Comparison of ENCODE assay signal across 22 mouse cellular contexts in genomic region chr10:70033856-70034255, GRCm38 (mm10).
DNase-seq lines count a peak whose midpoint lies in the region; ATAC-seq and TF ChIP-seq lines count a peak whose summit lies in the region.
"Had no signal": no experiment of that assay in that cellular context is flagged by ENCODE, and none has a peak within 500 bp of the region (broad histone marks: within the 10 kb centered on the region; RNA-seq: fewer than 3 reads in every experiment).

No protein-coding gene starts in this region.

- H3K27me3 ChIP-seq in kidney, postnatal 0 days (ENCODE audit: insufficient read depth, low read length) = no peaks in the 10 kb centered on the region
- no peaks in the 10 kb centered on the region for H3K27me3 ChIP-seq in embryonic facial prominence, embryonic 14.5 days (replicated peaks; ENCODE audit: control insufficient read depth, insufficient read depth, low read length)
- no peaks in the 10 kb centered on the region for H3K27me3 ChIP-seq in limb, embryonic 14.5 days (ENCODE audit: control insufficient read depth, insufficient read depth, low read length)
- H3K27me3 ChIP-seq: embryonic facial prominence, embryonic 12.5 days; forebrain, embryonic 13.5 days; heart, embryonic 12.5 days; intestine, embryonic 15.5 days had no signal

- ATAC-seq in kidney, postnatal 0 days (replicated peaks; ENCODE audit: low FRiP score, low read depth) = no peak
- ATAC-seq in embryonic facial prominence, embryonic 14.5 days (ENCODE audit: low read depth) = peak; percentile 60; the same call in 1 of the 2 replicates
- ATAC-seq in limb, embryonic 14.5 days (ENCODE audit: low FRiP score, low read depth) = peak; percentile 78
- ATAC-seq: forebrain, embryonic 13.5 days; forebrain, postnatal 0 days; intestine, embryonic 15.5 days had no signal

- H3K36me3 ChIP-seq in kidney, postnatal 0 days (ENCODE audit: insufficient read depth, low read length) = no peaks in the 10 kb centered on the region
- no peaks in the 10 kb centered on the region for H3K36me3 ChIP-seq in embryonic facial prominence, embryonic 14.5 days (ENCODE audit: control insufficient read depth, insufficient read depth, low read length)
- no peaks in the 10 kb centered on the region for H3K36me3 ChIP-seq in limb, embryonic 14.5 days (ENCODE audit: control insufficient read depth, insufficient read depth, low read length)
- H3K36me3 ChIP-seq: embryonic facial prominence, embryonic 12.5 days; heart, embryonic 12.5 days; hindbrain, embryonic 10.5 days; intestine, embryonic 15.5 days had no signal

- no peak overlapping the region for H3K9ac ChIP-seq in kidney, postnatal 0 days (ENCODE audit: low read depth, low read length)
- no peak overlapping the region for H3K9ac ChIP-seq in embryonic facial prominence, embryonic 14.5 days (ENCODE audit: low read depth, low read length)
- no peak overlapping the region for H3K9ac ChIP-seq in limb, embryonic 14.5 days (ENCODE audit: low read depth, low read length, severe bottlenecking)
- H3K9ac ChIP-seq: embryonic facial prominence, embryonic 12.5 days; forebrain, embryonic 13.5 days; forebrain, postnatal 0 days; heart, embryonic 12.5 days; hindbrain, embryonic 14.5 days; intestine, embryonic 15.5 days had no signal

- H3K4me3 ChIP-seq in kidney, postnatal 0 days (replicated peaks; ENCODE audit: low read depth, low read length) = no peak overlapping the region
- H3K4me3 ChIP-seq in embryonic facial prominence, embryonic 14.5 days (ENCODE audit: low read depth, low read length) = no peak overlapping the region
- no peak overlapping the region for H3K4me3 ChIP-seq in limb, embryonic 14.5 days (replicated peaks; ENCODE audit: low read length)
- H3K4me3 ChIP-seq: embryonic facial prominence, embryonic 12.5 days; forebrain, embryonic 13.5 days; heart, adult 2 months; heart, embryonic 12.5 days; hindbrain, embryonic 10.5 days; intestine, embryonic 15.5 days had no signal

- no peak overlapping the region for H3K27ac ChIP-seq in kidney, postnatal 0 days
- no peak overlapping the region for H3K27ac ChIP-seq in embryonic facial prominence, embryonic 14.5 days (replicated peaks; ENCODE audit: low read depth, low read length)
- peak overlapping the region; percentile 50 for H3K27ac ChIP-seq in limb, embryonic 14.5 days (replicated peaks; ENCODE audit: low read depth, low read length)
- H3K27ac ChIP-seq: embryonic facial prominence, embryonic 12.5 days; forebrain, embryonic 13.5 days; heart, adult 2 months; hindbrain, embryonic 10.5 days; hindbrain, embryonic 14.5 days; intestine, embryonic 15.5 days had no signal

- no peak overlapping the region for H3K4me2 ChIP-seq in kidney, postnatal 0 days (ENCODE audit: low read length)
- no peak overlapping the region for H3K4me2 ChIP-seq in embryonic facial prominence, embryonic 14.5 days (ENCODE audit: low read depth, low read length)
- H3K4me2 ChIP-seq in limb, embryonic 14.5 days (replicated peaks; ENCODE audit: low read depth, low read length, severe bottlenecking) = no peak overlapping the region
- H3K4me2 ChIP-seq: embryonic facial prominence, embryonic 12.5 days; forebrain, embryonic 13.5 days; heart, embryonic 12.5 days; hindbrain, embryonic 14.5 days; intestine, embryonic 15.5 days had no signal

- no peak for TF ChIP-seq CTCF in kidney, postnatal 0 days (IDR thresholded peaks at IDR 0.05; ENCODE audit: low read depth)

- no peak for TF ChIP-seq POLR2A in limb, embryonic 14.5 days (IDR thresholded peaks at IDR 0.05; ENCODE audit: borderline replicate concordance, extremely low read depth, insufficient read depth, insufficient read length)

- no peaks in the 10 kb centered on the region for H3K9me3 ChIP-seq in kidney, postnatal 0 days (replicated peaks; ENCODE audit: low read length)
- H3K9me3 ChIP-seq in embryonic facial prominence, embryonic 14.5 days (ENCODE audit: control insufficient read depth, low read length) = no peaks in the 10 kb centered on the region
- H3K9me3 ChIP-seq in limb, embryonic 14.5 days (ENCODE audit: control insufficient read depth, low read length) = no peaks in the 10 kb centered on the region
- H3K9me3 ChIP-seq: embryonic facial prominence, embryonic 12.5 days; forebrain, embryonic 13.5 days; heart, embryonic 12.5 days; hindbrain, embryonic 10.5 days; intestine, embryonic 15.5 days had no signal

- no peaks in the 10 kb centered on the region for H3K4me1 ChIP-seq in kidney, postnatal 0 days (replicated peaks; ENCODE audit: insufficient read depth, low read length)
- H3K4me1 ChIP-seq in embryonic facial prominence, embryonic 14.5 days (ENCODE audit: control insufficient read depth, insufficient read depth, low read length) = no peaks in the 10 kb centered on the region
- peaks cover 6% of the 10 kb centered on the region; the same call in 1 of the 2 replicates for H3K4me1 ChIP-seq in limb, embryonic 14.5 days (ENCODE audit: control insufficient read depth, insufficient read depth, low read length)
- H3K4me1 ChIP-seq: embryonic facial prominence, embryonic 12.5 days; forebrain, embryonic 13.5 days; hindbrain, embryonic 10.5 days; intestine, embryonic 15.5 days had no signal

- WGBS in kidney, postnatal 0 days = 56% methylated on average over 3 of the region's 3 CpGs
- 62% methylated on average over 3 of the region's 3 CpGs for WGBS in embryonic facial prominence, embryonic 14.5 days
- 45% methylated on average over 3 of the region's 3 CpGs for WGBS in limb, embryonic 14.5 days

- peak; percentile 18 for DNase-seq in heart, adult 11 months
- no peak for DNase-seq in heart, postnatal 14 days
- DNase-seq in kidney, postnatal 0 days (ENCODE audit: low spot score) = peak; percentile 70
- no peak for DNase-seq in kidney, postnatal 36 days
- peak; percentile 39 for DNase-seq in embryonic facial prominence, embryonic 14.5 days (ENCODE audit: low spot score)
- DNase-seq in limb, embryonic 14.5 days (ENCODE audit: low spot score) = peak; percentile 81
- no peak for DNase-seq in frontal cortex, adult 2 months (ENCODE audit: extremely low spot score in 1 of 2, low spot score in 1 of 2)
- DNase-seq in ovary, postnatal 14 days (ENCODE audit: low spot score) = no peak
- DNase-seq: adrenal gland, postnatal 10 days; cerebellum, adult 11 months; cerebellum, adult 8-10 months; cerebellum, postnatal 14 days; forebrain, postnatal 0 days; gastrocnemius, postnatal 10 days; heart, adult 2 months; heart, postnatal 10 days had no signal

- intact Hi-C loops in heart, postnatal 14 days (cut with DNase I) = no loop called here

Comparison
In these comparisons a context has a peak if more than half of its experiments do, and no peak if none do; other contexts are left out.
1. DNase-seq: peak in heart, adult 11 months (single experiment), kidney, postnatal 0 days (single experiment), embryonic facial prominence, embryonic 14.5 days (single experiment) and limb, embryonic 14.5 days (single experiment); none in heart, postnatal 14 days (0 of 2), kidney, postnatal 36 days (0 of 2), frontal cortex, adult 2 months (0 of 2) and ovary, postnatal 14 days (single experiment).